Mouse (Mus musculus): ENCODE measurements at regions not wholly inside any gene's neighbourhood (a gene's known extent, or its start where the extent isn't known, plus 50 kb on each side); places are given as distances from the start of the nearest gene placed in this dataset.
"Not testable (repeated sequence)": the region's sequence is repeated elsewhere in the genome, so short reads cannot be mapped to it uniquely, and the experiment has no call there.

DNA sequence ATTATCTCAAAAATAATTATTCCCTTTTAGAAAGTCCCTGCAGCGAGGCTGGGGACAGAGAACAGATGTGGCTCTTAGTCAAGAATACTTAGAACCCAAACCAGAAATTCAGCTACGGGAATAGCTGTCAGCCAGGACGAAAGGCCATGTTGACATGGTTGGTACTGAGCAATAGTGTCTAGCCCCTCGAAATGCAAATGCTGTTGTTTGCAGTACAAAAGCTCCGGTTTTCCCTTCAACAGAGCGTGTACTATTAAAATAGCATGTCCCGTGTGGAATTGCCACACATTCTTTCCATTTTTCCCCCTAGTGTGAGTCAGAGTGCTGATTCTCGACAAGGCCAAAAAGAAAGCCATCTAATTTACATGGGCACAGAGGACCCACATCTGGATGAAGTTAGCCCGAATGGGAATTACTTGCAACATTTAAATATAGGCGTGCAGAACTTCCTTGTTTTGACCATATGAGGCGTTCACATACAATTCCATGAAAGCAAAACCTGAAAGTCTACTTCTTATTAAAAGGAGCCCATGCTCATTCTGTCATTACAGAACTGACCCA is 253.7 kb downstream of the Pten start:
- WGBS: 80% methylated on average over 11 of the region's 11 CpGs
- TF ChIP-seq CTCF (IDR thresholded peaks at IDR 0.05; ENCODE audit: control insufficient read depth, insufficient read depth, low read length) (no peak), POLR2A (IDR thresholded peaks at IDR 0.05; ENCODE audit: borderline replicate concordance, control insufficient read depth, low read depth, low read length) (no peak)
- no peak overlapping the region for H3K27ac ChIP-seq (ENCODE audit: control insufficient read depth, insufficient read depth, low read depth, low read length, poor library complexity)

DNA sequence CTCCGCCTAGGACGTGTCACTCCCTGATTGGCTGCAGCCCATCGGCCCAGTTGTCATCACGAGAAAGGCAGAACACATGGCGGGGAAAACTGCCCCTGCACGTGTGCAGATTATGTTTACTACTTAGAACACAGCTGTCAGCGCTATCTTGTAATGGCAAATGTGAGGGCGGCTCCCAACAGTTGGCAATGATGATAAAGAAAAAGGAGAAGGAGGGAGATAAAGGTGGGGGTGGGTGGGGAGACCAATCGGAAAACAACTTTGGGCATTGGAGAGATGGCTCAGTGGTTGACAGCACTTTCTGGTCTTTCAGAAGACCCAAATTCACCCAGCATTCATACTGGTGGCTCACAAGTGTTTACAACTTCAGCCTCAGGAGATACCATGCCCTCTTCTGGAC is 257.6 kb downstream of the Pten start:
- WGBS: 75% methylated on average over 9 of the region's 9 CpGs
- H3K27ac ChIP-seq (ENCODE audit: control insufficient read depth, insufficient read depth, low read depth, low read length, poor library complexity); H3K4me1 ChIP-seq (ENCODE audit: control insufficient read depth, insufficient read depth, low read length); H3K4me3 ChIP-seq (replicated peaks; ENCODE audit: control insufficient read depth, low read depth, low read length): not testable (repeated sequence)

More for the DNA sequence above, 253.7 kb downstream of the Pten start:
- Histone ChIP-seq H3K4me1 (ENCODE audit: control insufficient read depth, insufficient read depth, low read length) (no peaks in the 10 kb centered on the region), H3K4me3 (replicated peaks; ENCODE audit: control insufficient read depth, low read depth, low read length) (no peak overlapping the region)

DNA sequence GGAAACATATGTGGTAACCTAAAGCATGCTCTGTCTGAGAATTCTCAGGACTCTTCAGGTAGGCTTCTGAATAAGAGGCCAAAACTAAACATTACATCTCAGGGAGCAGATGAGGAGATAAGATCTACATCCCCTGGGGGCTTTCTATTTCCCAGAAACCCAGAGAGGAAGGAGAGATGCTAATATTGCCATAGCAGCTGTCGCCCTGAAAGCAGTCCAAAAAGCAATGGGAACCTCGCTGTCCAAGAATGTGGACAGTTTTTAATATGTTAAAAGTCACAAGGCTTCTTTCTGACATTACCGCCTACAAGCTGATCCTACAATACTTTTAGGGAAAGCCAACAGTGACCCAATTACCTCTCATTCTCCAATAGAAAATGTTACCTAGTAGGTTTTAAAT is 263.9 kb downstream of the Pten start:
- TF ChIP-seq POLR2A (IDR thresholded peaks at IDR 0.05; ENCODE audit: borderline replicate concordance, control insufficient read depth, low read depth, low read length): no peak
- no peaks in the 10 kb centered on the region for H3K4me1 ChIP-seq (ENCODE audit: control insufficient read depth, insufficient read depth, low read length)
- no peak overlapping the region for H3K4me3 ChIP-seq (replicated peaks; ENCODE audit: control insufficient read depth, low read depth, low read length)
- 86% methylated on average over 3 of the region's 3 CpGs for WGBS
- no peak overlapping the region for H3K27ac ChIP-seq (ENCODE audit: control insufficient read depth, insufficient read depth, low read depth, low read length, poor library complexity)

DNA sequence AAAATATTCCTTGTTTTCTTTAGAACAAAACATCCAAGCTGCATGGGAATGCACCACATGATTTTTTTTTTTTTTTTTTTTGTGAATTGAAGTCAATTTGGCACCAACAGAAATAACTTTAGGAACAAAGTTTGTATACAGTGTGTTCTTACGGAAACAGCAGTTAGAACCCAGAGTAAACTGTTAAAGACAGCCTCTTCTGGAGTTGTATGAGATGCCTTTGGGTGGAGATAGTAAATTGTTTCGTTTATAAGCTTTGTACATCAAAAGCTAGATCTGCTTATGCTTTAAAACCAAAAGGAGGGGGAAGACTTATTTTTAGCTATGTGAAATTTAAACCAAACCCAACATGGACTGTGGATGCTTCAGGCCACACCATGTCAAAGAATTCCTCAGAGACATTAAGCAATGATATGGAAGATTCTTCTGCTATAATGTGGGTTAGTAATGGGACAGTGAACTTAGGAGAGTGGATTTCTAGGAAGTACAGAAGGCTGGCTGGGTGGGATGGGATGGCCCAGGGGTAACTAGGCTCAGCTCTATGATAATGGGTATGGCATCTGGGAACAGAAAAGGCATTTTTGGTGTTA is 265.6 kb downstream of the Pten start:
- TF ChIP-seq POLR2A (IDR thresholded peaks at IDR 0.05; ENCODE audit: borderline replicate concordance, control insufficient read depth, low read depth, low read length) (no peak), CTCF (IDR thresholded peaks at IDR 0.05; ENCODE audit: control insufficient read depth, insufficient read depth, low read length) (no peak)
- Histone ChIP-seq H3K4me3 (replicated peaks; ENCODE audit: control insufficient read depth, low read depth, low read length) (no peak overlapping the region), H3K27ac (ENCODE audit: control insufficient read depth, insufficient read depth, low read depth, low read length, poor library complexity) (no peak overlapping the region), H3K4me1 (ENCODE audit: control insufficient read depth, insufficient read depth, low read length) (no peaks in the 10 kb centered on the region)
- 71% methylated on average over 2 of the region's 2 CpGs for WGBS

DNA sequence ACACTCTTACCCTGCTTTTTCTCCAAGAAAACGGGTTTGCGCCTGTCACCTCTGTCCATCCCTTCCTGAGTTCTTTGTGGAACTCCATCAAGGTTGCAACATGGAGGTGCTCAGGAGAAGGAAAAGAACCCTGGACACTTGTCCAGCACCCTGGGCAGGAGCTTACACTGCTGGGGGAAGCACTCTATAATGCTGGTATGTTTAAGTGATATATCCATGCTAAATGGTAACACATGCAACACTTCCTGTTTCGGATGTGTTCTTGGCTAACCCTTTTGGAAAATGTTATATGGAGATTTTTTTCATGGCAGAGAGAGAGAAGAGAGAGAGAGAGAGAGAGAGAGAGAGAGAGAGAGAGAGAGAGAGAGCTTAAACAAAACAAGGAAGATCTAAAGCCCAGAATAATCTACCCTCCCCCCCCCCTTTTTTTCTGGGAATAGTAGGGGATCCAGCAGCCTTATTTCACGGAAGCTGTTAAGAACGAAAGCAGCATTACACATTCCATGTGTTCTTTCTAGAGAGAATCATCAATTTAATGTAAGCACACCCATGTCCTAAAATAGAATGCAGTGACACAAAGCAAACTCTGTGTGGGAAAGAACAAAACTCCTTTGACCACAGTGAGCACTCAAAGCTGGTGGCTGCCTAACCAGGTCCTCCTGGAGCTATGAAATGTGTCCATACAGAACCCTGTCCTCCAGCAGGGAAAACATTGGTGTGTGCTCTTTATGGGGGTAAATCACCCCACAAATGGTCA is 272.6 kb downstream of the Pten start:
- TF ChIP-seq POLR2A (IDR thresholded peaks at IDR 0.05; ENCODE audit: borderline replicate concordance, control insufficient read depth, low read depth, low read length) (no peak), CTCF (IDR thresholded peaks at IDR 0.05; ENCODE audit: control insufficient read depth, insufficient read depth, low read length) (no peak)
- Histone ChIP-seq H3K27ac (ENCODE audit: control insufficient read depth, insufficient read depth, low read depth, low read length, poor library complexity) (no peak overlapping the region), H3K4me3 (replicated peaks; ENCODE audit: control insufficient read depth, low read depth, low read length) (no peak overlapping the region), H3K4me1 (ENCODE audit: control insufficient read depth, insufficient read depth, low read length) (no peaks in the 10 kb centered on the region; the same call in 1 of the 2 replicates)
- 77% methylated on average over 5 of the region's 5 CpGs for WGBS

DNA sequence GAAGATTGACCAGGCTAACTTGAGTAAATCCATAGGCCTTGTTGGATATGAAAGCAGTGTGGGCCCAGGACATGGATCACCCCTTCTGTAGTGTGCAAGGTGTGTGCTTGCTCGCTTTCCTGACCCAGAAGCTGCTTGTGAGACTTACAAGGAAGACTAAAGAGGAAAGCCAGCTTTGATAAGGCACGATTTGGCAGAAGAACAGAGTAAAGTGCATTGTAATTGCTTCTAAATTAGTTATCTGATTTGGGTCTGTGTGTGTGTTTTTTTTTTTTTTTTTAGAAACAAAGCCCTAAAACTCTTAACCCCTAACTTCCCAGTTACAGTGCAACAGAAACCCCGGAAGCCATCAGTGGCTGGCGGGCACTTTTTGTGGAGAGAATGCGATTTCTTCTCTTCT is 283.2 kb downstream of the Pten start:
- Histone ChIP-seq H3K27ac (ENCODE audit: control insufficient read depth, insufficient read depth, low read depth, low read length, poor library complexity) (no peak overlapping the region), H3K4me3 (replicated peaks; ENCODE audit: control insufficient read depth, low read depth, low read length) (no peak overlapping the region), H3K4me1 (ENCODE audit: control insufficient read depth, insufficient read depth, low read length) (peaks cover 5% of the 10 kb centered on the region)
- 41% methylated on average over 5 of the region's 5 CpGs for WGBS
- TF ChIP-seq CTCF (IDR thresholded peaks at IDR 0.05; ENCODE audit: control insufficient read depth, insufficient read depth, low read length): no peak
- no peak for TF ChIP-seq POLR2A (IDR thresholded peaks at IDR 0.05; ENCODE audit: borderline replicate concordance, control insufficient read depth, low read depth, low read length)

DNA sequence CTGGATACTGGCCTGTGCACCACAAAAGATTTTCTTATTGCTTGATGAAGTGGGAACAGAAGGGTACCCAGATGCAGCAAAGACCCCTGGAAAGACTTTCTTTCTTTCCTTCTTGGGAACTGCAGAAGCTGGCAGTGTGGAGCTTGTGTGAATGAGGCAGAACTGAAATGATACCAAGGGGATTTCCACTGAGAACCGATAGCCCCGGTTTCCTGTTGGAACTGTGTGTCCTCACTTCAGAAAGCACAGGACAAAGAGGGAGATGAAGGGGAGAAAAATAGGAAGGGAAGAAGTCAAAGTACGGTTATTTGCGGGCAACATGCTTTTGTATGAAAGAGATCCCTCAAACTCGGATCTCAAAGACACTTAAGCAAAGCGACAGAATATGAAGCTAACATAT is 283.7 kb downstream of the Pten start:
- peaks cover 5% of the 10 kb centered on the region for H3K4me1 ChIP-seq (ENCODE audit: control insufficient read depth, insufficient read depth, low read length)
- WGBS: 60% methylated on average over 6 of the region's 6 CpGs
- no peak for TF ChIP-seq POLR2A (IDR thresholded peaks at IDR 0.05; ENCODE audit: borderline replicate concordance, control insufficient read depth, low read depth, low read length)
- no peak for TF ChIP-seq CTCF (IDR thresholded peaks at IDR 0.05; ENCODE audit: control insufficient read depth, insufficient read depth, low read length)
- no peak overlapping the region for H3K4me3 ChIP-seq (replicated peaks; ENCODE audit: control insufficient read depth, low read depth, low read length)
- H3K27ac ChIP-seq (ENCODE audit: control insufficient read depth, insufficient read depth, low read depth, low read length, poor library complexity): no peak overlapping the region

DNA sequence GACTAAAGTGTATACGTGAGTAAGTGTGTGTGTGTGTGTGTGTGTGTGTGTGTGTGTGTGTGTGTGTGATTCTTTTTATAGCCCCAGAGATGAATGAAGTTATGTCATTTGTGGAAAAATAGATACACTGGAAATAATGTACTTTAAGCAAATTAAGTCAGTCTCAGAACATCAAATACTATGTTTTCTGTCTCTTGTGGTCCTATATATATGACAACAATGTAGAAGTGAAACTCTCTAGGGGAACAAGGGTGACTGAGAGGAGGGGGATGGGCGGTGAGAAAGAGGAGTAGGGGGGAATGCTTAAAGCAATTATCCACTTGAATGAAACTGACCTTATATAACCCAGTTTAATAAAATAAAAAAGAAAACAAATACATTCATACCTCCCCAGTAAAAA is 285.5 kb downstream of the Pten start:
- no peak overlapping the region for H3K27ac ChIP-seq (ENCODE audit: control insufficient read depth, insufficient read depth, low read depth, low read length, poor library complexity)
- TF ChIP-seq POLR2A (IDR thresholded peaks at IDR 0.05; ENCODE audit: borderline replicate concordance, control insufficient read depth, low read depth, low read length) (no peak), CTCF (IDR thresholded peaks at IDR 0.05; ENCODE audit: control insufficient read depth, insufficient read depth, low read length) (no peak)
- 50% methylated on average over 2 of the region's 2 CpGs for WGBS
- no peak overlapping the region for H3K4me3 ChIP-seq (replicated peaks; ENCODE audit: control insufficient read depth, low read depth, low read length)
- peaks cover 3% of the 10 kb centered on the region for H3K4me1 ChIP-seq (ENCODE audit: control insufficient read depth, insufficient read depth, low read length)

Data from bone marrow, adult 2 months (tissue).